Mouse (Mus musculus) MN1 (cell line): Measurements from ENCODE around the gene Wdr19.
"Not testable (repeated sequence)": the region's sequence is repeated elsewhere in the genome, so short reads cannot be mapped to it uniquely, and the experiment has no call there.

Source experiments
- DNase-seq: peaks from one replicate; pipeline ENCODE4 v3.0.0-alpha.2; 2016; ENCODE audit warnings: low spot score

Gene Wdr19

DNA sequence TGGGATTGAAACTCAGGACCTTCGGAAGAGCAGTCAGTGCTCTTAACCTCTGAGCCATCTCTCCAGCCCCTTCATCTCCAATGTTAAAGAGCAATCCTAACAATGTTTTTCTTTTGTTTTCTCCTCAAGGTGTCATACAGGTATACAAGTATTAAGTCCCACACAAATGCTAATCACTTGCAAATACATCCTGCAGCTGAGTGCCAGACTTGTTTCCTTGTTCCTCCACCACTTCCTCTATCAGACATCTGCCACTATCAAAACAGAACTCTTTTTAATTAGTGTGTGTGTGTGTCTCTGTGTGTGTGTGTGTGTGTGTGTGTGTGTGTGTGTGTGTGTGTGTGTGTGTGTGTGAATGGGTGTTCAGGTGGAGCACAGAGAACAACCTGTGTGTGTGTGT, 100.1 kb downstream of the Wdr19 start:
- not testable (repeated sequence) for DNase-seq

DNA sequence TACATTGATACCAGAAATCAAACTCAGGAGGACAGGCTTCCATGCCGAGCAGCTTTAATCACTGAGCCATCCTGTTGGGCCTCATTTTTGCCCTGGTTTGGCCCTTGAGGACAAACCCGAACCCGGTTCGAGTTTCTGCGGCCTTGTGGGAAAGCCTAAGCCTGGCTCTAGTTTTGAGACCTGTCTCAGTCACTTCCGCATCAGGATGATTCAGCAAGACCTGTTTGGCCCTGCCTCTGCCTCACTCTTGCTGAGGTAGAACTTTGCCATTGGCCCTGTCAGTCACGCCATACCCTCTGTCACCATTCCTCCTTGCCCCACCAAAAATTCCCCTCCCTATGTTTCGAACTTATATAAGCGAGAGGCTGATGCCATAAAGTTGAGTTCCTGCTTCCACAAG, 100.6 kb downstream of the Wdr19 start:
- no peak for DNase-seq

DNA sequence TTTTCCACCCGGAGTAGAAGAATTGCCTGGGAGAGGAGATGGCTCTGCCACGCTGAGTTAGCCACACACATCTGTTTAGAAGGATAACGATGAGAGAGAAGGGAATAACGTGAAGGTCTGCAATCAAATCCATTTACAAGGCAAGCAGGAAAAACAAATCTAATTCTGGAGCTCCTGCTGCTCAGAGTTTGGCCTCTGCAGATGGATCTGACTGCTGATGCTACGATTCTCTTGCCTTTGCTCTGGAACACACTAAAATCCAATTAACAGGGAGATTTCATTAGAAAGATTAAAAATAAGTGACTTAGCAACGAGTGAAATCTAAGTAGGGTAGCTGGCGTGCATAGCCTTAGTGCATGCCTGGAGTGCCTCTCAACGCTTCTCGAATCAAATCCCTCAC, 106.0 kb downstream of the Wdr19 start:
- DNase-seq = peak; percentile 78

DNA sequence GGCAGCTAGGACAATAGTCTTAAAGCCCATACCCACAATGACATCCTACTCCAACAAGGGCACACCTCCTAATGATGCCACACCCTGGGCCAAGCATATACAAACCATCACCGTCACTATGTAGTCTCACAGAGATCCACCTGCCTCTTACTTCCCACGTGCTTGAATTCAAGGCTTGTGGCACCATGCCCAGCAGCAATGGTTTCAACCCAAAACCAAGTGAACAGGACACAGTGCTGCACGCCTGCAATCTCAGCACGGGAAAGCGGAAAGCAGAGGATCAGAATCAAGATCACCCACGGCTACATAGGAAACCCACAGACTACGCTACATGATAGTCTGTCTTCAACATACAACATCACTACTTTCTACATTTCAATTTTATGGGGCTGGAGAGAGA, 108.7 kb downstream of the Wdr19 start:
- DNase-seq = no peak

DNA sequence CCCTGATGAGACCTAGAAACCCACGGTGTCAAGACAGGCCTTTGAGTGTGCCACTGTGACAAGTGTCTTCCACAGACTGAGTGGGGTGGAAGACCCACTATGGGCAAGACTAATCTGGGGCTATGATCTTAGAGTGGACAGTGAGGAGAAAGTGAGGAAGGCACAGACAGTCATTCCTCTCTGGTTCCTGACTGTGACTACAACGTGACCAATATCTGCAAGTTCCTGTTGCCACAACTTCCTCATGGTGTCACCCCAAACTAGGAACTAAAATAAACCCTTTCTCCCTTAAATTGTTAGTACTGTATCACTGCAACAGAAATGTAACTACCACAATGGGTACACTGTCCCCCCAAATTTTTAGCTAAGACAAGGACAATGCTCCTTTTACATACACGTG, 109.4 kb downstream of the Wdr19 start:
- DNase-seq = no peak
